Mouse (Mus musculus): Measurements from ENCODE around the gene Ssr1.

GRCm38 (mm10) chr13:37930621-37931020 is 63.4 kb downstream of the Ssr1 start:
- TF ChIP-seq CTCF (IDR thresholded peaks at IDR 0.05; ENCODE audit: low read depth) (no peak), EP300 (optimal IDR thresholded peaks at IDR 0.05) (no peak)
